Mouse (Mus musculus) G1E (cell line): ENCODE measurements around the gene Timp3.

Experiments used
- CTCF ChIP-seq: IDR thresholded peaks from 2 replicates; pipeline ENCODE4 v1.5.1; 2012; ENCODE audit warnings: low read depth, low read length, inconsistent platforms, mixed read lengths
- TAL1 ChIP-seq: conservative IDR thresholded peaks from 2 replicates; pipeline ENCODE4 v1.6.1; 2012; ENCODE audit warnings: low read depth, low read length, inconsistent platforms, mixed read lengths

DNA sequence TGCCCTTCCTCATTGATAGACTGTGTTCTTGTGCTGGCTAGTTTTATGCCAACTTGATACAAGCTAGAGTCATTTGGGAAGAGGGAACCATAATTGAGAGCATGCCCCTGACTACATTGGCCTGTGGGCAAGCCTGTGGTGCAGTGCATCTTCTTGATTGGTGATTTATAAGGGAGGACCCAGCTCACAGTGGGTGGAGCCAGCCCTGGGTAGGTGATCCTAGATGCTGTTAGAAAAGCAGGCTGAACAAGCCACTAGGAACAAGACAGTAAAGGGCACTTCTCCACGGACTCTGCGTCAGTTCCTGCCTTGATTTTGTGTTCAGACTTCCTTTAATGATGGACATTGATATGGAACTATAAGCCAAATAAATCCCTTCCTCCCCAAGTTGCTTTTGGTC, 84.5 kb downstream of the Timp3 start:
- TF ChIP-seq CTCF (no peak), TAL1 (no peak)
